Mouse (Mus musculus): Measurements from ENCODE around the gene 4933402N03Rik. TPM values are rescaled to one million over a fixed set of nuclear protein-coding genes. Genes with fewer than 3 reads are reported as not detected.

The 4933402N03Rik gene
- polyA plus RNA-seq (2012; ENCODE audit: insufficient read depth, insufficient read length, missing spikeins) = not detected in 2 replicates

DNA sequence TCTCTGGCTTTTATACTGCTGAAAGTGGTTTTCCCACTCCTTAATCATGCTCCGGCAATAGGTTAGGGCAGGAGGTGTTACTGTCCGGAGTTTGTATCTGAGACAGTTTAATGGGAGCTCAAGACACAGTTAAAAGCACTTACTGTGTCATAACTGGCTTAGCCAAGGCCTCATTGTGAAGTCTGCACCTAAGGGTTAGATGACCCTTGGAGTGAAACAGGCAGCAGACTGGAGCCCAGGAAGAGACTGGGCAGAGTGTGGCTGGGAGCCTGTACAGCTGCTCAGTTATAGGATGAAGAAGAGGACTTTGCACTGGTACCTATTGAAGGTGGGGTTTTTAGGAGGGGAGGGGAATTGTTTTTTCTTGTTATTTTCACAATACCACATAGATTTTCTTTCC is at the start of gene 4933402N03Rik:
TSS of gene 4933402N03Rik (minus strand) at position 101 of the 400 bp plus-strand sequence.
- no peak within 1 kb of the TSS for H3K4me3 ChIP-seq (ENCODE audit: insufficient read depth, low read depth, low read length)
- H3K4me1 ChIP-seq (ENCODE audit: control insufficient read depth, insufficient read depth, insufficient read length, low read length) = no peaks in the 10 kb centered on the region
- no peak within 1 kb of the TSS for H3K27ac ChIP-seq (replicated peaks; ENCODE audit: low read depth, low read length)

DNA sequence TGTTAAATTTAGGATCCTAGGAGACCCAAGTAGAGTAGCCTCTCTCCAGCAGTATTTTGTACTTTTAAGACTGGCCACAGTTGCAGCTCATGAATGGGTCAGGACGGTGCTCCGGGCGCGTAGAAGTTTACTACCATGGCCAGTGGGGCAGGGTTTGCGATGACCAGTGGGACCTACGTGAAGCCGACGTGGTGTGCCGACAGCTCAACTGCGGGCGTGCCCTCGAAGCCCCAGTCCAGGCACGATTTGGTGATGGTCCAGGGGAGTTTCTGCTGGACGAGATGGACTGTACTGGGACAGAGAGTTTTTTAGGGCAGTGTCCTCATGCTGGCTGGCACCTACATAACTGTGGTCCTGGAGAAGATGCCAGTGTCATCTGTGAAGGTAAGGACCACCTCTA is 41.9 kb upstream of the 4933402N03Rik start:
- Histone ChIP-seq H3K4me3 (ENCODE audit: insufficient read depth, low read depth, low read length) (no peak overlapping the region), H3K4me1 (ENCODE audit: control insufficient read depth, insufficient read depth, insufficient read length, low read length) (no peaks in the 10 kb centered on the region), H3K27ac (replicated peaks; ENCODE audit: low read depth, low read length) (no peak overlapping the region)

DNA sequence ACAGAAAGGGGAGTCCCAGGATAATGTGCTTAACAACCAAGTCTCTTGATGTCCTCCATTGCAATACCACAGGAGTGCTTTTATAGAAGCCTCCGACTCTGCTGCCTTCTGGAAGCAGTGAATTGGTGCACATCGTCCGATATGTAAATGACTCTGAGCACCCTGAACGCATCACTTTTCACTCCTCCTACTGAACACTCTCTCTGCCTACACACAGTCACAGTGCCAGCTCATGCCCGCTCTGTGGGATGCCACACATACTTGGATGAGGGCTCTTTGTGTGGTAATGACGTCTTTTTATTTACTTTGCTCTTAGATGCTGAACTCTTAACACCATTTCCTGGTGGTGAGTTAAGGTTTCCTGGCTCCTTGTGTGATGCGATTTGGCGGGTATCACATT is 40.9 kb upstream of the 4933402N03Rik start:
- Histone ChIP-seq H3K4me3 (ENCODE audit: insufficient read depth, low read depth, low read length) (no peak overlapping the region), H3K27ac (replicated peaks; ENCODE audit: low read depth, low read length) (no peak overlapping the region), H3K4me1 (ENCODE audit: control insufficient read depth, insufficient read depth, insufficient read length, low read length) (no peaks in the 10 kb centered on the region)

DNA sequence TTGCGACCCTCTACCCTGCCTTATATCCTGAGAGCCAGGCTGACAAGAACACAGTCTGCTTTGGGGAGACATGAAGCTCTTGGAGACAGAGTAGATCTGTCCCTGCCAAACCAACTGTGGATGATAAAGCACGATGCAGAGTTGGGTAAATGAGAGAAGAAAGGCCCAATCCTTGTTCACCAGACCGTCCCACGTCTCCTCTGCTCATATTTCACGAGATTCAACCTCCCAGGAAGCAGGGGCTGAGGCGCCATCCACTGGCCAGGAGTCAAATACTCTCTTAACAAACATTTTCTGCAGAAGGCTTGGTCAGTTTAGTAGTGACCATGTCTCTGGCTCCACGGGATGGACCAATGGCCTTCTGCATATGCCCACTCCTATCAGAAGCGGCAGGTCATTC is 38.2 kb upstream of the 4933402N03Rik start:
- H3K4me3 ChIP-seq (ENCODE audit: insufficient read depth, low read depth, low read length) = no peak overlapping the region
- H3K4me1 ChIP-seq (ENCODE audit: control insufficient read depth, insufficient read depth, insufficient read length, low read length) = no peaks in the 10 kb centered on the region

DNA sequence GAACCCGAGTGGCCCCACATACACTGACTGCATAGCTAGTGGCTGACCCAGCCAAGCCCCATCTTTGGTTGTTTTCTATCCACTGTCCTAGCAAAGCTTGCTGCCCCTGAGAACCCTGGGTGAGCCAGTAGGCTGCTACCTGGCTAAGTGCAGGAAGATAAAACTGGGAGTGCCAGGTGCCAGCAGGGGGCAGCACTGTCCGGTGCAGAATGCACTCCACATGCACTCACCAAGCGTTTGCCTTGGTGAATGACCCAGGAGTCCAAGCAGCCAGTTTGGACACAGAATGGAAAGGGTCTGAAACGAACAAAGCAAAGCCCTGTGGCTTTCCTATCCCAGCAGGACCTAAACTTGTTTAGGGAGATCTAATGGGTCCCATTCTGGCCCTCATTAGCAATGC is 36.6 kb upstream of the 4933402N03Rik start:
- H3K27ac ChIP-seq (replicated peaks; ENCODE audit: low read depth, low read length) = no peak overlapping the region
- H3K4me3 ChIP-seq (ENCODE audit: insufficient read depth, low read depth, low read length) = no peak overlapping the region
- no peaks in the 10 kb centered on the region for H3K4me1 ChIP-seq (ENCODE audit: control insufficient read depth, insufficient read depth, insufficient read length, low read length)

More for the DNA sequence above, 38.2 kb upstream of the 4933402N03Rik start:
- H3K27ac ChIP-seq (replicated peaks; ENCODE audit: low read depth, low read length) = no peak overlapping the region

DNA sequence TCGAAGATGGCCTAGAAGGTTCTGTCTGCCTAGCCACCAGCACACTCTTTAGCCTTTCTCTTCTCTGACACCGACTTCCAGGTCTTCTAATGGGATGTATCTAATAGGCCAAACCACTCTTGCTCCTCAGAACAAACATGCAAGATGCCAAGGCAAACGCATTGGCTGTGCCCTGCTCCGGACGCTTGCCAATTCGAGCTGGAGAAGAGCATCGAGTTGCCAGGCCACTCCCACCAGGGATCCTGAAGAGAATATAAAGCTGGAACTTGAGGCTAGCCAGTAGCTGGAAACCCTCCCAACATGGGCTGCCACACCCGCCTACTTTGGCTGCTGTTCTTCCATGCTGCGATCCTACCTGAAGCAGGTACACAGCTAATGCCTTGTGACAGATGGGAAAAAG is 28.0 kb upstream of the 4933402N03Rik start, which contains the start of gene 5430419D17Rik:
TSS of gene 5430419D17Rik (plus strand) at position 282 of the 400 bp plus-strand sequence.
- no peak within 1 kb of the TSS for H3K4me3 ChIP-seq (ENCODE audit: insufficient read depth, low read depth, low read length)
- no peaks in the 10 kb centered on the region for H3K4me1 ChIP-seq (ENCODE audit: control insufficient read depth, insufficient read depth, insufficient read length, low read length)
- no peak within 1 kb of the TSS for H3K27ac ChIP-seq (replicated peaks; ENCODE audit: low read depth, low read length)

DNA sequence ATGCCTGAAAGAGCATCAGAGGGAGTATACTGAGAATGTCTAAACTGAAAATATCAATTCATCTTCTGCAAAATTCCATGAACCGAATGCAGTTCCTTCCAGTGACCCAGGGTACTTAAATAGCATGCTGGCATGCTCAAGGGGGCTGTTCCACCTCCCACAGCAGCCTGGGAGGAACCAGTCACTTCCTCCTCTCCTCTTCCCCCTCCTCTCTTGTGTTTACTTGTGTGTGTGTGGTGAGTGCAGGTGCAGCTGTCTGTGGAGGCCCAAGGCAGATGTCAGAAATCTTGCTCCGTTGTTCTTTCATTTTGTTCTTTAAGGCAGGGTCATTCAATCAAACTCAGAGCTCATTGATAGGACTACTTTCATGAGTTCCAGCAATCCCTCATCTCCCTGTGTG is 23.0 kb upstream of the 4933402N03Rik start:
- Histone ChIP-seq H3K27ac (replicated peaks; ENCODE audit: low read depth, low read length) (no peak overlapping the region), H3K4me1 (ENCODE audit: control insufficient read depth, insufficient read depth, insufficient read length, low read length) (no peaks in the 10 kb centered on the region), H3K4me3 (ENCODE audit: insufficient read depth, low read depth, low read length) (no peak overlapping the region)

DNA sequence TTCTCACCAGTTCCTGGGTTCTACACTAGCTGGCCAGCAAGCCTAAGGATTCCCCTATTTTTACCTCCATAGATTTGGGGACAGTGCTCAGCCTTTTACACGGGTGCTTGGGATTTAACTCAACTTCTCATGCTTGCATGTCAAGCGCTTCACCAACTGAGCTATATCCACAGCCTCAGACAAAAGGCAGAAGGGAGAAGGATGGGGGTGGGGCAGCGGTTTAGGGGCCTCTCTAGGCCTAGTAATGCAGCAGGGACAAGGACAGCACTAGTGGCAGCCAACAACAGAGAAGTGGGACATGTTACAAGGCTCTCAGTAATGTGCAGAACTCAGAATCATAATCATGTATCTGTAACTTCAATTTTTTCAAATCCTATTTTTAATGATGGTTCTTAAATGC is 21.7 kb upstream of the 4933402N03Rik start:
- Histone ChIP-seq H3K4me1 (ENCODE audit: control insufficient read depth, insufficient read depth, insufficient read length, low read length) (no peaks in the 10 kb centered on the region), H3K27ac (replicated peaks; ENCODE audit: low read depth, low read length) (no peak overlapping the region), H3K4me3 (ENCODE audit: insufficient read depth, low read depth, low read length) (no peak overlapping the region)

DNA sequence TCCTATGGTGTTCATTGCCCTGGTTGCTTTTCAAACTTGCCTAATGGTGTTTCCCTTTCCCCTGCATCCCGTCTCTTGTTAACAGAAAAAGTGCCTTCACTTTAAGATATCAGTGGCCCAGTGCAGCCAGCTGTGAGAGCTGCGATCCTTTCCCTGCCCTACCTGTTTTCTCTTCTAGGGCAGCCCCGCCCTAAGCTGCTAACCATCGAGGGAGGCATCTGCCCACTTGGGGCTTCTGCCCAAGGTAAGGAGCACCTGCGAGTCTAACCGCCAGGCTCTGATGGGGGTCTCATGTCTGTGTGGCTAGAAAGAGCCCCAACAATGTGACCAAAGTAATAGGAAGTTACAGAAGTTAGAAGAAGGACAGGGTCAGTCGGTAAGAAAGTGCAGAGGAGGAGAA is 16.1 kb upstream of the 4933402N03Rik start:
- H3K4me3 ChIP-seq (ENCODE audit: insufficient read depth, low read depth, low read length) = no peak overlapping the region
- no peak overlapping the region for H3K27ac ChIP-seq (replicated peaks; ENCODE audit: low read depth, low read length)
- H3K4me1 ChIP-seq (ENCODE audit: control insufficient read depth, insufficient read depth, insufficient read length, low read length) = no peaks in the 10 kb centered on the region

DNA sequence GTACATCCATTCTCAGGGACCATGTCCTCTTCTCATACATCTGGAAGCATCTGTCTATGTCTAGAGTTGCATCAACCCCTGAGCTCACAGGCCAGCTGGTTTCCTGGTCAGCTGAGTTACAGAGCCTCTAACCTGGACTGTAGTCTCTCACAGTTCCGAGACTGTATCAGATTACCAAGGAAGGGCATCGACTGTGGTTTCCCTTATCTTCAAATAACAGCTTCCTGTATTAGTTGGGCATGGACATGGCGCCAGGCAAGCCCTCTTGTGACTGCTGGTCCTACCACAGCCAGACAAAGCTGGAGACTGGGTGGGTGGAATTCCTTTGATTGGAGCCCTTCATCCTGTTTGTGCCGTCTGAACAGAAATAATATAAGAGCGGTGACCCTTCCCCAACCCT is 6.9 kb upstream of the 4933402N03Rik start:
- H3K27ac ChIP-seq (replicated peaks; ENCODE audit: low read depth, low read length) = no peak overlapping the region
- H3K4me3 ChIP-seq (ENCODE audit: insufficient read depth, low read depth, low read length) = no peak overlapping the region
- no peaks in the 10 kb centered on the region for H3K4me1 ChIP-seq (ENCODE audit: control insufficient read depth, insufficient read depth, insufficient read length, low read length)

DNA sequence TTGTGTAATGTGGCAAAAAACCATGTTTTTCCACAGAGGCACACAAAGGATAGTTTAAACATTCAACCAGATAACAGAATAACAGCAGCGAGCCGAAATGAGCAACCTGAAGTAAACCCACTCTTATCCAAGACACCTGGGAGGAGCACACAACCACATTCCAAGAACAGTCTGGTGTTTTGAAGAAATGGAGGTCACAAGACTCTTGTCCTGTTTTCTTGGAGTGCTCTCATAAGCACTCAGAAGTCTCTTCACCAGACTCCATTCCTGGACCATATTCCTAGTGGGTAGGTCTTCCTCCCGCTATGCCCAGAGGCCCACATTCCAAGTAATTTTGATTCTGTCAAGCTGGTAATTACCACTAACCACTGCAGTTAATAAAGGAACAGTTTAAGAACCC is 4.1 kb upstream of the 4933402N03Rik start:
- Histone ChIP-seq H3K27ac (replicated peaks; ENCODE audit: low read depth, low read length) (no peak overlapping the region), H3K4me3 (ENCODE audit: insufficient read depth, low read depth, low read length) (no peak overlapping the region), H3K4me1 (ENCODE audit: control insufficient read depth, insufficient read depth, insufficient read length, low read length) (no peaks in the 10 kb centered on the region)

DNA sequence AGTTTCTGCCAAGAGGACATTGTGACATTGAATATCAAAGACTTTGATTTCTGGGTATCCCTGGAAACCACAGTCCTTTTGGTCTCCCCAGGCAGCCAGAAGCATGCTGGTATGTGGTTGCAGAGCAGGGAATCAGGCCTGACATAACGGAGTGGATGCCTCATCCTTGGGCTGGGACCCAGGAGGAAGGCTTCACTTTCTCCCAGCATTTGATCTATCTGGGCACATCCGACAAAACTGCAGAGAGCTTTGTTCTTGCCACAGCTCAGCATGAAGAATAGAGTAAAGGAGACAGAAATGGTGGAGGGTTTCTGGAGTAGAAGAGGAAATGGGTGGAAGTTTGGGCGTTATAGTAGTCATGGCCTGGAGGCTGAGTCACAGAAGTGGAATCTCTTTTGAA is 12.9 kb downstream of the 4933402N03Rik start:
- H3K4me3 ChIP-seq (ENCODE audit: insufficient read depth, low read depth, low read length) = no peak overlapping the region
- H3K27ac ChIP-seq (replicated peaks; ENCODE audit: low read depth, low read length) = no peak overlapping the region
- no peaks in the 10 kb centered on the region for H3K4me1 ChIP-seq (ENCODE audit: control insufficient read depth, insufficient read depth, insufficient read length, low read length)

DNA sequence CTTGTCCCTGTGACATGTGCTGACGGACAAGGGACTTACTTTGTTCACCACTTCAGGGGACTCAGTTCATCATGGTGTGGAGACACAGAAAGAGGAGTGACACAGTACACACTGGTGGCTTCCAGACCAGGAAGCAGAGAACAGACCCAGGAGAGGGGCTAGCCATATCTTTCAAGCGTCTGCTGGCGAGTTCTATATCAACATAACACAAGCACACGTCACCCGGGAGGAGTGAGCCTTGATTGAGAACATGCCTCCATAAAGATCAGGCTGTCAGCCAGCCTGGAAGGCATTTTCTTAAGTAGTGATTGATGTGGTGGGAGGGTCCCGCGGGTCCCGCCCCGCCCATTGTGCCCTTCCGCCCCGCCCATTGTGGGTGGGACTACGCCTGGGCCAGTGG is 16.1 kb downstream of the 4933402N03Rik start:
- H3K4me1 ChIP-seq (ENCODE audit: control insufficient read depth, insufficient read depth, insufficient read length, low read length) = no peaks in the 10 kb centered on the region
- H3K27ac ChIP-seq (replicated peaks; ENCODE audit: low read depth, low read length) = no peak overlapping the region
- no peak overlapping the region for H3K4me3 ChIP-seq (ENCODE audit: insufficient read depth, low read depth, low read length)

DNA sequence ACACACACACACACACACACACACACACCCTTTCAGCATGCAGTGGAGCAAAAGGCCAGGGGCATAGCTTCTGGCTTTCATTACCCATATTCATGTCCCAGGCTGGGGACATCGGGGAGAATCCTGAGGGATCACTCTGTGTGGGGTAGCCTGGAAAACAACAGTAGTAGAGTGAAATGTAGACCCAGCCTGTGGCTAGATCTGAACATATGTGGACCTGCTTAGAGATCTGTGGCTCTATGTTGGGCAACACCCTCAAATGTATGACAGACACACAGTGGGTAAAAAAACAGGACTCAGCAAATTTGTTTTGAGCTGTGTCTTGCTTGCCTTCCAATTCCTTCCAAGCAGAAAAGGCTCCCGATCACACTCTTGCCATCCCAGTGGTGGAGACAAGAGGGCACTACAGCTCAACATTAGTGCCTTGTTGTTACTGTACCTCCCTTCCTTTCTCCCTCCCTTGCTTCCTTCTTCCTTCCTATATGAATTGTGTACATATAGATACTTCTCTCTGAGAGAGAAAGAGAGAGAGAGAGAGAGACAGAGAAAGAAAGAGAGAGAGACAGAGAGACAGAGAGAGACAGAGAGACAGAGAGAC is 23.8 kb downstream of the 4933402N03Rik start:
- Histone ChIP-seq H3K4me3 (ENCODE audit: insufficient read depth, low read depth, low read length) (no peak overlapping the region), H3K4me1 (ENCODE audit: control insufficient read depth, insufficient read depth, insufficient read length, low read length) (no peaks in the 10 kb centered on the region), H3K27ac (replicated peaks; ENCODE audit: low read depth, low read length) (no peak overlapping the region)

DNA sequence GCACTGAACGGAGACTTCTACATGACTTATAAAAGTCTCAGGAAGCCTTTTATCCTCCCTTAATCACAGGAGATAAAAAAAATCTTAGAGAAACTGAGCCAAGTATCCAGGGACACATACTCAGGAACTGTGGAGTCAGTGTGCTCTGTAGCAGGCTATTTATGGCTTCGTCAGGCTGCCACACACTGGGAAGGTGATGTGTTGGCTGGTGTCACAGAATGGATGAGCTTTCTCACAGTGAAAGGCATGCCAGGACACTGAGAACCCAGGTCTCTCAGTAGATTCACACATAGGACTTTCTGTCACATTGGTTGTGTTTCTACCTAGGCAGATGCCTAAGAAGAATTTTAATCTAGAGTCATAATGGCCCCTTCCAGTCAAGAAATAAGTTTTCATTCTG is 31.7 kb downstream of the 4933402N03Rik start:
- H3K4me3 ChIP-seq (ENCODE audit: insufficient read depth, low read depth, low read length) = no peak overlapping the region
- no peaks in the 10 kb centered on the region for H3K4me1 ChIP-seq (ENCODE audit: control insufficient read depth, insufficient read depth, insufficient read length, low read length)
- H3K27ac ChIP-seq (replicated peaks; ENCODE audit: low read depth, low read length) = no peak overlapping the region

DNA sequence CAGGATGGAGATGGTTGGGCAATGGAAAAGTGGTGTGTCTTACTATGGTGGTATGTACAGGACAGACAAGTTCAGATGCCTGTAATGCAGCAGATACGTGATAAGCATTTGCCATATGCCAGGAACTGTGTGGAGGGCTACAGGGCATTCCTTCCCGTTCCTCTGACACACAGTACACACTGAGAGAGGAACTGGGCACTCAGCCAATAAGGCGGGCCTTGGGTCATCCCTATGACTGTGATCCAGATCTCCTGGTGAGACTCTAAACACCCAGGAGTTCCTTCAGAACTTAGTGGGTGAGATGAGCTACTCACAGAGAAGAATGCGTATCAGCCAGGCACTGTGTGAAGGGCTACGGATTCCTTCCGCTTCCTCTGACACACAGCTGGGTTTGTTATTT is 32.4 kb downstream of the 4933402N03Rik start:
- Histone ChIP-seq H3K27ac (replicated peaks; ENCODE audit: low read depth, low read length) (no peak overlapping the region), H3K4me1 (ENCODE audit: control insufficient read depth, insufficient read depth, insufficient read length, low read length) (no peaks in the 10 kb centered on the region), H3K4me3 (ENCODE audit: insufficient read depth, low read depth, low read length) (no peak overlapping the region)

Measured in brown adipose tissue, adult 24 weeks (tissue).